Mouse (Mus musculus) G1E (cell line): Measurements from ENCODE around the gene Clcn2.

Source experiments
- CTCF ChIP-seq: IDR thresholded peaks from 2 replicates; pipeline ENCODE4 v1.5.1; 2012; ENCODE audit warnings: low read depth, low read length, inconsistent platforms, mixed read lengths
- GATA1 ChIP-seq: IDR thresholded peaks from 2 replicates; pipeline ENCODE4 v1.6.1; 2012; ENCODE audit warnings: borderline replicate concordance, low read length, inconsistent platforms, mixed read lengths
- GATA2 ChIP-seq: IDR thresholded peaks from 2 replicates; pipeline ENCODE4 v1.6.1; 2012; ENCODE audit warnings: low read depth, low read length, inconsistent platforms, borderline replicate concordance
- POLR2AphosphoS5 ChIP-seq: IDR thresholded peaks from 2 replicates; pipeline ENCODE4 v1.6.1; 2012; ENCODE audit warnings: low read depth, low read length, inconsistent platforms; ENCODE audit not compliant: insufficient replicate concordance
- TAL1 ChIP-seq: conservative IDR thresholded peaks from 2 replicates; pipeline ENCODE4 v1.6.1; 2012; ENCODE audit warnings: low read depth, low read length, inconsistent platforms, mixed read lengths

- TF ChIP-seq GATA1 (no peak), CTCF (no peak), POLR2AphosphoS5 (no peak), TAL1 (no peak), GATA2 (no peak)
Measured at GRCm38 (mm10) chr16:20691617-20692016, 25.9 kb downstream of the Clcn2 start.
